Mouse (Mus musculus): ENCODE data around the gene Gm21976. TPM values are rescaled to one million over a fixed set of nuclear protein-coding genes. Genes with fewer than 3 reads are reported as not detected.
A peak's percentile ranks its signal among the peaks of the same experiment; 100 is the strongest.

Gene Gm21976
- total and polyA plus RNA-seq, 2 experiments from 2014 or later: not detected

DNA sequence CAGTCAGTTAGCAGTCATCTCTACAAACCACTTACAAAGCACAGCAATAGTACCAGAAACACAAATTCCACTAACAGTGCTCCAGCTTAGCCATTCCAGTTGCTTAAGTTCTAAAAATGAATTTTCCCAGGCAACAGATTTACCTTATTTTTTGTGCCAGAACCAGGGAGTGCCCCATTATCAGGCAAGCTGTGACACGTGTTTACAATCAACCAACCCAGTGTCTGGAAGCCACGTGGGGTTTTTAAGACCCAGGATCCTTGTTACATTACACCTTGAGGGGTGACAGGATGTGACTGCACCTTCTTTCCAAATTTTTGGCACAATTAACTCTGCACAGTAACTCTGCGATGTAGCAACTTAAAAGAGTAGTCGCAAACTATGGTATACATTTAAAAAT lies 29.0 kb downstream of the Gm21976 start:
- 84% methylated on average over 4 of the region's 4 CpGs for WGBS
- H3K36me3 ChIP-seq (replicated peaks; ENCODE audit: control insufficient read depth, insufficient read depth, low read length): peaks cover 51% of the 10 kb centered on the region
- H3K4me2 ChIP-seq (ENCODE audit: low read depth, low read length): no peak overlapping the region
- no peak overlapping the region for H3K27ac ChIP-seq (ENCODE audit: low read depth)
- no peak overlapping the region for H3K4me3 ChIP-seq (ENCODE audit: low read depth, low read length)
- H3K9ac ChIP-seq (replicated peaks; ENCODE audit: low read depth, low read length): no peak overlapping the region
- no peaks in the 10 kb centered on the region for H3K4me1 ChIP-seq (ENCODE audit: control insufficient read depth, insufficient read depth)
- no peak for DNase-seq (ENCODE audit: low spot score)
- ATAC-seq (ENCODE audit: insufficient read depth, low read depth): no peak
- H3K27me3 ChIP-seq (ENCODE audit: control insufficient read depth, insufficient read depth, low read length): no peaks in the 10 kb centered on the region
- H3K9me3 ChIP-seq (replicated peaks; ENCODE audit: control insufficient read depth, low read length): no peaks in the 10 kb centered on the region
- no peak for TF ChIP-seq CTCF (IDR thresholded peaks at IDR 0.05; ENCODE audit: low read depth)
- TF ChIP-seq EP300 (IDR thresholded peaks at IDR 0.05; ENCODE audit: low read depth): no peak

- peaks cover 52% of the 10 kb centered on the region for H3K36me3 ChIP-seq (replicated peaks; ENCODE audit: control insufficient read depth, insufficient read depth, low read length)
- H3K27me3 ChIP-seq (ENCODE audit: control insufficient read depth, insufficient read depth, low read length): no peaks in the 10 kb centered on the region
- ATAC-seq (ENCODE audit: insufficient read depth, low read depth) (no peak), DNase-seq (ENCODE audit: low spot score) (no peak)
- peaks cover 5% of the 10 kb centered on the region for H3K4me1 ChIP-seq (ENCODE audit: control insufficient read depth, insufficient read depth)
- no peak overlapping the region for H3K4me2 ChIP-seq (ENCODE audit: low read depth, low read length)
- no peak overlapping the region for H3K9ac ChIP-seq (replicated peaks; ENCODE audit: low read depth, low read length)
- WGBS: 88% methylated on average over 5 of the region's 5 CpGs
- no peak overlapping the region for H3K4me3 ChIP-seq (ENCODE audit: low read depth, low read length)
- H3K9me3 ChIP-seq (replicated peaks; ENCODE audit: control insufficient read depth, low read length): no peaks in the 10 kb centered on the region
- TF ChIP-seq CTCF (IDR thresholded peaks at IDR 0.05; ENCODE audit: low read depth): no peak
- TF ChIP-seq EP300 (IDR thresholded peaks at IDR 0.05; ENCODE audit: low read depth): no peak
- H3K27ac ChIP-seq (ENCODE audit: low read depth): no peak overlapping the region
Measured at GRCm38 (mm10) chr13:98311597-98311996, 31.9 kb downstream of the Gm21976 start.

GRCm38 (mm10) chr13:98313631-98314030 lies 33.9 kb downstream of the Gm21976 start:
- TF ChIP-seq CTCF (IDR thresholded peaks at IDR 0.05; ENCODE audit: low read depth) (no peak), EP300 (IDR thresholded peaks at IDR 0.05; ENCODE audit: low read depth) (no peak)
- H3K4me2 ChIP-seq (ENCODE audit: low read depth, low read length): no peak overlapping the region
- H3K9me3 ChIP-seq (replicated peaks; ENCODE audit: control insufficient read depth, low read length): no peaks in the 10 kb centered on the region
- H3K4me3 ChIP-seq (ENCODE audit: low read depth, low read length): no peak overlapping the region
- H3K27ac ChIP-seq (ENCODE audit: low read depth): no peak overlapping the region
- H3K27me3 ChIP-seq (ENCODE audit: control insufficient read depth, insufficient read depth, low read length): no peaks in the 10 kb centered on the region
- no peak overlapping the region for H3K9ac ChIP-seq (replicated peaks; ENCODE audit: low read depth, low read length)
- WGBS: 65% methylated on average over 7 of the region's 7 CpGs
- peaks cover 43% of the 10 kb centered on the region for H3K36me3 ChIP-seq (replicated peaks; ENCODE audit: control insufficient read depth, insufficient read depth, low read length)
- DNase-seq (ENCODE audit: low spot score): no peak
- ATAC-seq (ENCODE audit: insufficient read depth, low read depth): no peak
- peaks cover 5% of the 10 kb centered on the region for H3K4me1 ChIP-seq (ENCODE audit: control insufficient read depth, insufficient read depth)

GRCm38 (mm10) chr13:98315124-98315523 lies 35.4 kb downstream of the Gm21976 start:
- H3K4me1 ChIP-seq (ENCODE audit: control insufficient read depth, insufficient read depth): peaks cover 5% of the 10 kb centered on the region
- DNase-seq (ENCODE audit: low spot score) (no peak), ATAC-seq (ENCODE audit: insufficient read depth, low read depth) (no peak)
- H3K4me2 ChIP-seq (ENCODE audit: low read depth, low read length): peak overlapping the region; percentile 77; the same call in 1 of the 2 replicates
- no peak overlapping the region for H3K27ac ChIP-seq (ENCODE audit: low read depth)
- no peak overlapping the region for H3K9ac ChIP-seq (replicated peaks; ENCODE audit: low read depth, low read length)
- H3K36me3 ChIP-seq (replicated peaks; ENCODE audit: control insufficient read depth, insufficient read depth, low read length): peaks cover 36% of the 10 kb centered on the region
- no peaks in the 10 kb centered on the region for H3K27me3 ChIP-seq (ENCODE audit: control insufficient read depth, insufficient read depth, low read length)
- H3K9me3 ChIP-seq (replicated peaks; ENCODE audit: control insufficient read depth, low read length): no peaks in the 10 kb centered on the region
- WGBS: 39% methylated on average over 4 of the region's 4 CpGs
- H3K4me3 ChIP-seq (ENCODE audit: low read depth, low read length): no peak overlapping the region
- no peak for TF ChIP-seq EP300 (IDR thresholded peaks at IDR 0.05; ENCODE audit: low read depth)
- TF ChIP-seq CTCF (IDR thresholded peaks at IDR 0.05; ENCODE audit: low read depth): no peak

- TF ChIP-seq EP300 (IDR thresholded peaks at IDR 0.05; ENCODE audit: low read depth) (no peak), CTCF (IDR thresholded peaks at IDR 0.05; ENCODE audit: low read depth) (no peak)
- DNase-seq (ENCODE audit: low spot score) (no peak), ATAC-seq (ENCODE audit: insufficient read depth, low read depth) (no peak)
- H3K27ac ChIP-seq (ENCODE audit: low read depth): peak overlapping the region; percentile 92
- H3K9ac ChIP-seq (replicated peaks; ENCODE audit: low read depth, low read length): peak overlapping the region; percentile 91
- no peaks in the 10 kb centered on the region for H3K27me3 ChIP-seq (ENCODE audit: control insufficient read depth, insufficient read depth, low read length)
- under 1% methylated on average over 16 of the region's 17 CpGs for WGBS
- H3K4me2 ChIP-seq (ENCODE audit: low read depth, low read length): peak overlapping the region; percentile 77
- H3K4me1 ChIP-seq (ENCODE audit: control insufficient read depth, insufficient read depth): peaks cover 5% of the 10 kb centered on the region
- H3K36me3 ChIP-seq (replicated peaks; ENCODE audit: control insufficient read depth, insufficient read depth, low read length): peaks cover 26% of the 10 kb centered on the region
- peak overlapping the region; percentile 87 for H3K4me3 ChIP-seq (ENCODE audit: low read depth, low read length)
- H3K9me3 ChIP-seq (replicated peaks; ENCODE audit: control insufficient read depth, low read length): no peaks in the 10 kb centered on the region
Measured at GRCm38 (mm10) chr13:98316140-98316479, 36.4 kb downstream of the Gm21976 start.

DNA sequence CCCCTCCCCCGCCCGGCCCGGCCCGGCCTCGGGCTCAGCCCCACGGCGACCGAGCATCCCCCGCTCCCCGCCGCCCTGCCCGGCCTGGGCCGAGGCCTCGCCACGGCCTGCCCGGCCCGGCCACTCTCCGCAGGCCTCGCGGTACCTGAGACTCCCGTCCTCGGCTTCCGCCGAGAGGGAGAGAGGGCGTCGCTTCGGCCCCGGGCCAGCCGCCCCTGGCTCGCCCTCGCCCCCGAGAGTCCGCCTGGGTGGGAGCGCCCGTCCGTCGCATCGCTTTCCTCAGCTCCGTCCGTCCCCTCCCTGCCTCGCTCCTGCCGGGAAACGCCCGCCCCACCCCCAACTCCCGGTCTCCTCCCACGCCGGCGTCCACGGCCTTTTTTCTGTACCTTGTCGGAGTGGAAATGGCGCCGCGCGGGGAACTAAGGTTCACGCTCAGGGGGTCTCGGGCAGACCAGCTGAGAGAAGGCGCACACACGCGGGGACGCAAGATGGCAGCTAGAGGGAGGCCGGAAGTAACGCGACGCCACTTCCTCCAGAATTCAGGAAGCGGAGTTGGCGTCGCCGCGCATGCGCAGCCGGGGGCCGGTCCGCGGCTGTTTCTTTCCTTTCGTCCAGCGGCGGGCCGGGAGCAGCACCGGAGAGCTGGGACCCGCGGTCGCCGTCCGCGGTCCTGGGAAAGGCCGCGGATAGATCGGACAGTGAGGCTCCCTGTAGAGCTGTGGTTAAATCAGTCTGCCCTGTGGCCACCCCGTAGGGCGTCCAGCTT lies 37.0 kb downstream of the Gm21976 start, which contains the start of gene Btf3:
Gene Btf3 (minus strand): TSS at position 527 of the 766 bp plus-strand sequence.
- H3K4me1 ChIP-seq (ENCODE audit: control insufficient read depth, insufficient read depth): peaks cover 5% of the 10 kb centered on the region
- peak; percentile 93 for DNase-seq (ENCODE audit: low spot score)
- peak within 1 kb of the TSS; percentile 92 for H3K27ac ChIP-seq (ENCODE audit: low read depth)
- under 1% methylated on average over 87 of the region's 90 CpGs for WGBS
- H3K4me2 ChIP-seq (ENCODE audit: low read depth, low read length): peak within 1 kb of the TSS; percentile 77
- peaks cover 21% of the 10 kb centered on the region for H3K36me3 ChIP-seq (replicated peaks; ENCODE audit: control insufficient read depth, insufficient read depth, low read length)
- H3K9ac ChIP-seq (replicated peaks; ENCODE audit: low read depth, low read length): peak within 1 kb of the TSS; percentile 91
- no peaks in the 10 kb centered on the region for H3K9me3 ChIP-seq (replicated peaks; ENCODE audit: control insufficient read depth, low read length)
- H3K4me3 ChIP-seq (ENCODE audit: low read depth, low read length): peak within 1 kb of the TSS; percentile 87
- peak; percentile 91 for ATAC-seq (ENCODE audit: insufficient read depth, low read depth)
- no peaks in the 10 kb centered on the region for H3K27me3 ChIP-seq (ENCODE audit: control insufficient read depth, insufficient read depth, low read length)
- 0 out of 2 replicates have a peak, but pooled peaks have one; percentile 11 for TF ChIP-seq CTCF (IDR thresholded peaks at IDR 0.05; ENCODE audit: low read depth)
- TF ChIP-seq EP300 (IDR thresholded peaks at IDR 0.05; ENCODE audit: low read depth): no peak

All from heart, postnatal 0 days (tissue).